Mouse (Mus musculus): Measurements from ENCODE around the gene Dlx6. TPM values are rescaled to one million over a fixed set of nuclear protein-coding genes. Genes with fewer than 3 reads are reported as not detected.

Dlx6 gene
- polyA plus RNA-seq, 1 experiment from 2014 or later = not detected

GRCm38 (mm10) chr6:6880361-6881114 lies 17.4 kb downstream of the Dlx6 start:
- no peak for ATAC-seq (replicated peaks; ENCODE audit: low FRiP score)
- Histone ChIP-seq H3K4me2 (peak overlapping the region; percentile 85), H3K9me3 (replicated peaks) (no peaks in the 10 kb centered on the region), H3K9ac (no peak overlapping the region), H3K4me1 (peaks cover 25% of the 10 kb centered on the region), H3K36me3 (no peaks in the 10 kb centered on the region), H3K27me3 (peaks cover 99% of the 10 kb centered on the region), H3K4me3 (replicated peaks) (peak overlapping the region; percentile 47), H3K27ac (no peak overlapping the region)
- WGBS = under 1% methylated on average over 24 of the region's 24 CpGs

GRCm38 (mm10) chr6:6881115-6881637 lies 18.0 kb downstream of the Dlx6 start:
- H3K27me3 ChIP-seq = peaks cover 94% of the 10 kb centered on the region
- peak; percentile 10; the same call in 1 of the 2 replicates for ATAC-seq (replicated peaks; ENCODE audit: low FRiP score)
- H3K36me3 ChIP-seq = no peaks in the 10 kb centered on the region
- H3K4me2 ChIP-seq = peak overlapping the region; percentile 85
- peaks cover 25% of the 10 kb centered on the region for H3K4me1 ChIP-seq
- no peaks in the 10 kb centered on the region for H3K9me3 ChIP-seq (replicated peaks)
- H3K27ac ChIP-seq = no peak overlapping the region
- H3K4me3 ChIP-seq (replicated peaks) = peak overlapping the region; percentile 47
- WGBS = 0% methylated on average over 30 of the region's 30 CpGs
- H3K9ac ChIP-seq = 0 out of 2 replicates have a peak overlapping the region, but pooled peaks have one; percentile 23

- no peaks in the 10 kb centered on the region for H3K9me3 ChIP-seq (replicated peaks)
- peaks cover 25% of the 10 kb centered on the region for H3K4me1 ChIP-seq
- H3K4me2 ChIP-seq = peak within 1 kb of the TSS; percentile 85
- H3K9ac ChIP-seq = 0 out of 2 replicates have a peak within 1 kb of the TSS, but pooled peaks have one; percentile 23
- H3K36me3 ChIP-seq = no peaks in the 10 kb centered on the region
- ATAC-seq (replicated peaks; ENCODE audit: low FRiP score) = peak; percentile 59
- H3K27ac ChIP-seq = no peak within 1 kb of the TSS
- peaks cover 93% of the 10 kb centered on the region for H3K27me3 ChIP-seq
- H3K4me3 ChIP-seq (replicated peaks) = peak within 1 kb of the TSS; percentile 47
- 1% methylated on average over 38 of the region's 42 CpGs for WGBS
These were observed 18.6 kb downstream of the Dlx6 start, which contains the start of gene Dlx5 for GRCm38 (mm10) chr6:6881638-6882190. Dlx5 (minus strand) TSS chr6:6882085.

- Histone ChIP-seq H3K36me3 (no peaks in the 10 kb centered on the region), H3K4me2 (peak overlapping the region; percentile 85), H3K4me1 (peaks cover 25% of the 10 kb centered on the region), H3K27ac (no peak overlapping the region), H3K4me3 (replicated peaks) (peak overlapping the region; percentile 47), H3K9me3 (replicated peaks) (no peaks in the 10 kb centered on the region), H3K9ac (0 out of 2 replicates have a peak overlapping the region, but pooled peaks have one; percentile 23), H3K27me3 (peaks cover 91% of the 10 kb centered on the region)
- no peak for ATAC-seq (replicated peaks; ENCODE audit: low FRiP score)
- 7% methylated on average over 10 of the region's 11 CpGs for WGBS
These were observed 19.2 kb downstream of the Dlx6 start for GRCm38 (mm10) chr6:6882266-6882797.

GRCm38 (mm10) chr6:6884897-6885296 lies 21.8 kb downstream of the Dlx6 start:
- Histone ChIP-seq H3K4me3 (replicated peaks) (no peak overlapping the region), H3K4me2 (no peak overlapping the region), H3K9me3 (replicated peaks) (no peaks in the 10 kb centered on the region), H3K9ac (no peak overlapping the region), H3K27ac (no peak overlapping the region), H3K4me1 (peaks cover 17% of the 10 kb centered on the region), H3K27me3 (peaks cover 87% of the 10 kb centered on the region), H3K36me3 (no peaks in the 10 kb centered on the region)
- WGBS = 2% methylated on average over 12 of the region's 12 CpGs
- peak; percentile 63; the same call in 1 of the 2 replicates for ATAC-seq (replicated peaks; ENCODE audit: low FRiP score)

- H3K36me3 ChIP-seq = no peaks in the 10 kb centered on the region
- no peak overlapping the region for H3K27ac ChIP-seq
- no peak overlapping the region for H3K4me3 ChIP-seq (replicated peaks)
- no peak for ATAC-seq (replicated peaks; ENCODE audit: low FRiP score)
- no peak overlapping the region for H3K9ac ChIP-seq
- no peak overlapping the region for H3K4me2 ChIP-seq
- 84% methylated on average over 3 of the region's 3 CpGs for WGBS
- H3K27me3 ChIP-seq = peaks cover 82% of the 10 kb centered on the region
- H3K4me1 ChIP-seq = peaks cover 7% of the 10 kb centered on the region
- H3K9me3 ChIP-seq (replicated peaks) = no peaks in the 10 kb centered on the region
These were observed 23.1 kb downstream of the Dlx6 start for GRCm38 (mm10) chr6:6886225-6886624.

GRCm38 (mm10) chr6:6890047-6890446 lies 26.9 kb downstream of the Dlx6 start:
- no peak overlapping the region for H3K4me3 ChIP-seq (replicated peaks)
- no peak overlapping the region for H3K4me2 ChIP-seq
- no peak for ATAC-seq (replicated peaks; ENCODE audit: low FRiP score)
- H3K4me1 ChIP-seq = no peaks in the 10 kb centered on the region
- H3K27ac ChIP-seq = no peak overlapping the region
- no peak overlapping the region for H3K9ac ChIP-seq
- H3K27me3 ChIP-seq = peaks cover 48% of the 10 kb centered on the region
- 65% methylated on average over 6 of the region's 6 CpGs for WGBS
- H3K9me3 ChIP-seq (replicated peaks) = no peaks in the 10 kb centered on the region
- H3K36me3 ChIP-seq = no peaks in the 10 kb centered on the region

GRCm38 (mm10) chr6:6909586-6909985 lies 46.5 kb downstream of the Dlx6 start:
- WGBS = 52% methylated on average over 8 of the region's 8 CpGs
- Histone ChIP-seq H3K4me1 (no peaks in the 10 kb centered on the region), H3K27me3 (no peaks in the 10 kb centered on the region), H3K9ac (no peak overlapping the region), H3K4me3 (replicated peaks) (no peak overlapping the region), H3K4me2 (no peak overlapping the region), H3K9me3 (replicated peaks) (no peaks in the 10 kb centered on the region), H3K27ac (no peak overlapping the region), H3K36me3 (no peaks in the 10 kb centered on the region)
- no peak for ATAC-seq (replicated peaks; ENCODE audit: low FRiP score)

GRCm38 (mm10) chr6:6914304-6914703 lies 51.2 kb downstream of the Dlx6 start:
- H3K36me3 ChIP-seq = no peaks in the 10 kb centered on the region
- H3K4me3 ChIP-seq (replicated peaks) = no peak overlapping the region
- no peaks in the 10 kb centered on the region for H3K9me3 ChIP-seq (replicated peaks)
- no peak overlapping the region for H3K27ac ChIP-seq
- ATAC-seq (replicated peaks; ENCODE audit: low FRiP score) = no peak
- H3K9ac ChIP-seq = no peak overlapping the region
- H3K27me3 ChIP-seq = no peaks in the 10 kb centered on the region
- H3K4me2 ChIP-seq = no peak overlapping the region
- WGBS = 85% methylated on average over 1 of the region's 1 CpGs
- no peaks in the 10 kb centered on the region for H3K4me1 ChIP-seq

- H3K9ac ChIP-seq = no peak overlapping the region
- H3K36me3 ChIP-seq = no peaks in the 10 kb centered on the region
- ATAC-seq (replicated peaks; ENCODE audit: low FRiP score) = peak; percentile 73; the same call in 1 of the 2 replicates
- 37% methylated on average over 5 of the region's 5 CpGs for WGBS
- H3K9me3 ChIP-seq (replicated peaks) = no peaks in the 10 kb centered on the region
- no peaks in the 10 kb centered on the region for H3K27me3 ChIP-seq
- H3K4me1 ChIP-seq = no peaks in the 10 kb centered on the region
- no peak overlapping the region for H3K4me3 ChIP-seq (replicated peaks)
- no peak overlapping the region for H3K4me2 ChIP-seq
- H3K27ac ChIP-seq = no peak overlapping the region
These were observed 51.9 kb downstream of the Dlx6 start for GRCm38 (mm10) chr6:6914849-6915525.

GRCm38 (mm10) chr6:6915526-6915915 lies 52.4 kb downstream of the Dlx6 start:
- Histone ChIP-seq H3K9me3 (replicated peaks) (no peaks in the 10 kb centered on the region), H3K4me3 (replicated peaks) (no peak overlapping the region), H3K36me3 (no peaks in the 10 kb centered on the region), H3K27ac (no peak overlapping the region), H3K4me1 (no peaks in the 10 kb centered on the region), H3K9ac (no peak overlapping the region), H3K27me3 (no peaks in the 10 kb centered on the region), H3K4me2 (no peak overlapping the region)
- ATAC-seq (replicated peaks; ENCODE audit: low FRiP score) = no peak
- 59% methylated on average over 9 of the region's 9 CpGs for whole genome bisulfite sequencing

GRCm38 (mm10) chr6:6917334-6917733 lies 54.2 kb downstream of the Dlx6 start:
- WGBS = 94% methylated on average over 4 of the region's 4 CpGs
- Histone ChIP-seq H3K9me3 (replicated peaks) (no peaks in the 10 kb centered on the region), H3K9ac (no peak overlapping the region), H3K36me3 (no peaks in the 10 kb centered on the region), H3K27ac (no peak overlapping the region), H3K4me2 (no peak overlapping the region), H3K4me3 (replicated peaks) (no peak overlapping the region), H3K27me3 (no peaks in the 10 kb centered on the region), H3K4me1 (no peaks in the 10 kb centered on the region)
- ATAC-seq (replicated peaks; ENCODE audit: low FRiP score) = no peak

Measured in kidney, embryonic 15.5 days (tissue).